Mouse (Mus musculus): ENCODE measurements at regions not wholly inside any gene's neighbourhood (a gene's known extent, or its start where the extent isn't known, plus 50 kb on each side); places are given as distances from the start of the nearest gene placed in this dataset.
"Not testable (repeated sequence)": the region's sequence is repeated elsewhere in the genome, so short reads cannot be mapped to it uniquely, and the experiment has no call there.

GRCm38 (mm10) chr3:31603237-31603636 lies 293.1 kb upstream of the Slc7a14 start:
- peak; percentile 54 for DNase-seq (ENCODE audit: low read depth, low spot score)

- DNase-seq (ENCODE audit: low read depth, low spot score), result not testable (repeated sequence)
Observed at GRCm38 (mm10) chr3:31596581-31596980, 286.4 kb upstream of the Slc7a14 start.

DNA sequence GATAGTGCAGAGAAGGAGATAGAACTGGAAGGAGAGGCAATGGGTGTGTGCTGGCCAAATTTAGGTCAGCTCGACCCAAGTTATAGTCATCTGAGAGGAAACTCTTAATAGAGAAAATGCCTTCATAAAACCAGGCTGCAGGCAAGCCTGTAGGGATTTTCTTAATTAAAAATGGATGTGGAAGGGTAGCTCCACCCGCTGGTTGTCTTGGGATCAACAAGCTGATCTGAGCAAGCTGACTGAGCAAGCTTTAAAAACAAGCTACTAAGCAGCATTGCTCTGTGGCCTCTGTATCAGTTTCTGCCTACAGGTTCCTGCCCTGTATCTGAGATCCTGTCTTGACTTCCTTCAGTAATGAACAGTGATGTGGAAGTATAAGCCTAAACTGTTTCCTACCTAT lies 275.8 kb upstream of the Slc7a14 start:
- no peak for DNase-seq (ENCODE audit: low read depth, low spot score)

DNA sequence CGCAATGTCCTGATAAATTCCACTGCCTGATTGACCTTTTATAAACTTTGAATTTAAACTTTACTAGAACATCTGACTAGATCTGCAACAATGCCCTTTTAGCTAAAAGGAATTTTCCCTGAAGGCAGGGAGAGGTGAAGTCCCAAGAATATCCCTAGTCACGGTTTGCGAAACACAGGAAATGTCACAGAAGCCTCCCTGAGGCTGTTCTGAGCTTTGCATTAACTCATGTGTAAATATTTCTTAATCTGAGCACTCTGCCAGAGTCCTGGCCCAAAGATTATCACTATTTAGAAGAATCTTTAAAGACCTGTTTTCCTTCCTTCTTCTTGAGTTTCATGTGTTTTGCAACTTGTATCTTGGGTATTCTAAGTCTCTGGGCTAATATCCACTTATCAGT lies 263.7 kb upstream of the Slc7a14 start:
- DNase-seq (ENCODE audit: low read depth, low spot score), result no peak
